Mouse (Mus musculus) lung, postnatal 0 days (tissue): ENCODE data around the gene Vps18.

Source experiments
- CTCF ChIP-seq: IDR thresholded peaks from 2 replicates; pipeline ENCODE4 v1.5.1; 2016; ENCODE audit warnings: antibody characterized with exemption, mild to moderate bottlenecking
- EP300 ChIP-seq: IDR thresholded peaks from 2 replicates; pipeline ENCODE4 v1.6.1; 2016; ENCODE audit warnings: antibody characterized with exemption, mild to moderate bottlenecking, control low read depth

DNA sequence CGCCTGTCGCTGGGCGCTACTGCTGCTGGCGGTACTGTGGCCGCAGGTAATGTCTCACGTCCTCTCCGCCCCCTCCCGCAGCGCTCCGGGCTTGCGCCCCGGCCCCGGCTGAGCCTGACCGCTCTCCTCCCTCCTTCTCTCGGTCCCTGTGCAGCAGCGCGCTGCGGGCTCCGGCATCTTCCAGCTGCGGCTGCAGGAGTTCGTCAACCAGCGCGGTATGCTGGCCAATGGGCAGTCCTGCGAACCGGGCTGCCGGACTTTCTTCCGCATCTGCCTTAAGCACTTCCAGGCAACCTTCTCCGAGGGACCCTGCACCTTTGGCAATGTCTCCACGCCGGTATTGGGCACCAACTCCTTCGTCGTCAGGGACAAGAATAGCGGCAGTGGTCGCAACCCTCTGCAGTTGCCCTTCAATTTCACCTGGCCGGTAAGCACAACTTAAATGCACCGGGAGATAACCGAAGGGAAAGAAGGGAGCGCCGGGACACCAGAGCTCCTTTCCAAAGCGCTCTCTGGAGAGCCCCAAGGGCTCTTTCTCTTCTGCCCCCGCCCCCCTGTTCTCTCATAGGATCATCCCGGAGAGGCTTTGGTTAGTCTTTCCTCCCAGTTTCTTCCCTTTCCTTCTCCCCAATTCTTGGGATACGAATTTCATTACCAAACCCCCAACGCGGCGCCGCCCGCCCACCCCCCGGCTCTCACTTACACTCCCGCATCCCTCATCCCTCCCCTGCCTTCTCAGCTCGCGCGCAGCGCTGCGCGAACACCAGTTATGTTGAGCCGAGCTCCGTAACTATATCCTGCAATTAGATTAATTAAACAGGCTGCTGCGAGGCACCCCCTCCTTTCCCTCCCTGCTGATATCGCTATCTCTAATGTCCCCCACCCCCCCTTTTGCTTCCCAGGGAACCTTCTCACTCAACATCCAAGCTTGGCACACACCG is 37.9 kb downstream of the Vps18 start:
- no peak for TF ChIP-seq CTCF
- TF ChIP-seq EP300, result no peak
